Mouse (Mus musculus) megakaryocyte, embryonic 14.5 days (primary cell): ENCODE measurements around the gene Itgb7.

Source experiments
- FLI1 ChIP-seq: IDR thresholded peaks from 2 replicates; pipeline ENCODE4 v1.6.1; 2012; ENCODE audit warnings: low read length, inconsistent platforms, mixed read lengths
- GATA1 ChIP-seq: IDR thresholded peaks from 3 replicates; pipeline ENCODE4 v1.6.1; 2012; ENCODE audit warnings: mixed read lengths, low read length, inconsistent platforms, borderline replicate concordance

DNA sequence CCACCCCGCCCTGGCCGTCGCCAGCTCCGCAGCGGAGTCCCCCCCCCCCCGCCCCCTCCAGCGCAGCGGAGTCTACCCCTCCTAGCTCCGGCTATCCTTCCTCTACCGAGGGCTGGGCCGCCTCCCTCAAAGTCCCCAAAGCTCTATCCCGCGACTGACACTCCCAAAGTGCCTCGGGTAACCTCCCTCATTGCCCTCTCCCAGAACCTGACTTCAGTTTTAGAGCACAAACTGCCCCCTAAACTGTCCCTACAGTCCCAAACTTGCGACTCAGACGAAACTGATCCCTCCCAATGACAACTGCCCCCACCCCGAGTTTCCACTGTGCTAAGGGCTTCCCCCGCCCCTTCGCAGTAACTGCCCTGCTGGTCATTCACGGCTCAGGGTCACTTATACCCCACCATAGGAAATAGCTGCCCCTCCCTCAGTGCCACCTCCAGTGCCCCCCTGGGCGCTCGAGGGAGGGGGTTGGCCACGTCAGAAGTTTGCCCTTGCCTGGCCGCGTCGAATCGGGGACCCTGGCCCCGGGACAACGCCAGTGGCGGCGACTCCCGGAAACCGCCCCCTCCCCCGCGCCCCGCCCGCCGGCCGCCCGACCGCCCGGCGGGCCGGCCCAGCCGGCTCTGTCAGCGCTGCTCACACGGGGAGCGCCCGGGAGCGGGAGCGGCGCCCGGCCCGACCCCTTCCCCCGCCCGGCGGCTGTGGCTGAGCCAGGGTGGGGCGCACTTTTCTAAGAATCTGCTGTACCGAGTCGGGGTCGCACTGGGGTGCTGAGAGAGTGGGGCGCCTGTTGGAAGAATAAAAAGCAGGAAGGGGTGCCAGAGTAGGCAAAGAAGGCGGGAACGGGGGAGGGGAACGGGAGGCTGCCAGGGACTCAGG lies 15.7 kb upstream of the Itgb7 start:
- TF ChIP-seq GATA1 (no peak), FLI1 (no peak)
